ENCODE assay signal across 7 mouse cellular contexts in the genomic region with DNA sequence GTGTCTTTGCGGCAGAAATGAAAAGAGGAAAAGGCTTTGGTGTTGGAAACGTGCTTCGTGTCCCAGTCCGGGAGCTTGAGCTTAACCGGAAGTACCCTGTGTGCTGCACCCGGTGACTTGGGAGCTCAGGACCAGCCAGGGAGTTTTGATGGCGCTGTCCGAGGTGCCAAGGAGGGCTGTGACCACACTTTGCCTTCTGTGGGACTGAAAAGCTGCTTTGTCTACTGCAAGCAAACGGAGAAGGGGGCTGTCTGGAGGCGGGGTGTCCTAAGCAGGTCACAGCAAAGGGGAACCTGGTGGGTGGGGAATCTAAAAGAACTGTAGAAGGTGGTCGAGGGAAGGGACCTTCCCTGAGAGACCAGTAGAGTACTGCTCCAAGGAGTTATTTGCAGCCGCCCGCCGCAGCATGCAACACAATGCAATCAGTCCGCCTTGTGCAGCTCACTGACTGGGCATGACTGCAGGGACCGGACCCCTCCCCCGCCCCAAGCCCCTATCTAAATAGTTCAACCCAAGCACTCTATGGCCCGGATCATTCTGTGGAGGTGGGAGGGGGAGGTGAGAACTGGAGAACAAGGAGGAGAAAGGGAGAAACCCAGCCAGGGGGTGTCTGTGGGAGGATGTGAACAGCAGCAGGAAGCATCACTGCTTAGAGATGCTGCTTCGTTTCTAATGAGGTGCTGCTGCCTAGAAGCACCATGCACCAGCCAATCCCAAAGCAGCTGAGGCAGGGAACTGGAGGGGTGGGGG.
A peak's percentile ranks its signal among the peaks of the same experiment; 100 is the strongest.
DNase-seq lines count a peak whose midpoint lies in the region; ATAC-seq and TF ChIP-seq lines count a peak whose summit lies in the region.

No protein-coding gene starts in this region.

- 5% methylated on average over 19 of the region's 19 CpGs for WGBS in lung, embryonic 16.5 days
- WGBS in forebrain, postnatal 0 days: 3% methylated on average over 19 of the region's 19 CpGs

- no peak overlapping the region for H3K27ac ChIP-seq in lung, embryonic 16.5 days (ENCODE audit: low read length)
- H3K27ac ChIP-seq in forebrain, postnatal 0 days (ENCODE audit: low read depth, low read length): peak overlapping the region; percentile 55

- peaks cover 61% of the 10 kb centered on the region for H3K27me3 ChIP-seq in lung, embryonic 16.5 days (ENCODE audit: control insufficient read depth, insufficient read depth, low read depth, low read length)
- no peaks in the 10 kb centered on the region for H3K27me3 ChIP-seq in forebrain, postnatal 0 days (ENCODE audit: insufficient read depth, low read length)

- H3K4me2 ChIP-seq in lung, embryonic 16.5 days (ENCODE audit: low read depth, low read length): no peak overlapping the region
- H3K4me2 ChIP-seq in forebrain, postnatal 0 days (ENCODE audit: low read depth): peak overlapping the region; percentile 92

- H3K9me3 ChIP-seq in lung, embryonic 16.5 days (ENCODE audit: control insufficient read depth, low read length): no peaks in the 10 kb centered on the region
- H3K9me3 ChIP-seq in forebrain, postnatal 0 days (ENCODE audit: low read length): no peaks in the 10 kb centered on the region

- no peak overlapping the region for H3K9ac ChIP-seq in lung, embryonic 16.5 days (ENCODE audit: low read length)
- peak overlapping the region; percentile 54 for H3K9ac ChIP-seq in forebrain, postnatal 0 days

- H3K4me3 ChIP-seq in lung, embryonic 16.5 days (ENCODE audit: low read length): no peak overlapping the region
- H3K4me3 ChIP-seq in forebrain, postnatal 0 days (ENCODE audit: low read depth, low read length): peak overlapping the region; percentile 64

- H3K36me3 ChIP-seq in lung, embryonic 16.5 days (ENCODE audit: control insufficient read depth, insufficient read depth, low read length): no peaks in the 10 kb centered on the region
- no peaks in the 10 kb centered on the region for H3K36me3 ChIP-seq in forebrain, postnatal 0 days (ENCODE audit: insufficient read depth)

- no peaks in the 10 kb centered on the region for H3K4me1 ChIP-seq in lung, embryonic 16.5 days (replicated peaks; ENCODE audit: control insufficient read depth, insufficient read depth, low read length)
- peaks cover 18% of the 10 kb centered on the region; the same call in 1 of the 2 replicates for H3K4me1 ChIP-seq in forebrain, postnatal 0 days (ENCODE audit: insufficient read depth)

- 0 out of 2 replicates have a peak, but pooled peaks have one; percentile 38 for ATAC-seq in lung, embryonic 16.5 days (ENCODE audit: low read depth)
- peak; percentile 73 for ATAC-seq in forebrain, postnatal 0 days

- no peak for TF ChIP-seq CTCF in forebrain, postnatal 0 days (IDR thresholded peaks at IDR 0.05; ENCODE audit: low read depth)

- no peak for DNase-seq in lung, postnatal 36 days
- peak; percentile 64 for DNase-seq in forebrain, postnatal 0 days
- DNase-seq in mesoderm, embryonic 11.5 days (ENCODE audit: low read depth, low spot score): peak; percentile 64
- DNase-seq in testis, postnatal 10 days (ENCODE audit: low spot score): peak; percentile 51
- DNase-seq in urinary bladder, postnatal 25 days (ENCODE audit: low spot score): no peak
- no peak for DNase-seq in urinary bladder, adult 18-20 months (ENCODE audit: low spot score in 2 of 2)

Comparison
In these comparisons a context has a peak if more than half of its experiments do, and no peak if none do; other contexts are left out.
1. DNase-seq: peak in forebrain, postnatal 0 days (single experiment), mesoderm, embryonic 11.5 days (single experiment) and testis, postnatal 10 days (single experiment); none in lung, postnatal 36 days (single experiment), urinary bladder, postnatal 25 days (single experiment) and urinary bladder, adult 18-20 months (0 of 2).